Mouse (Mus musculus) hindbrain, embryonic 13.5 days (tissue): ENCODE data around the gene Plekhn1. TPM values are rescaled to one million over a fixed set of nuclear protein-coding genes. Genes with fewer than 3 reads are reported as not detected.

Experiments
- ATAC-seq: fragments of 200-750 bp; cut with Nextera tagmentation; 2 replicates; pipeline ENCODE4 v1.8.0; 2017; ENCODE audit warnings: moderate TSS enrichment; ENCODE audit not compliant: low FRiP score
- H3K27ac ChIP-seq: fragments of 300-500 bp; sonication (generic); 2 replicates; pipeline ENCODE4 v1.5.1; 2015; ENCODE audit warnings: inconsistent platforms, mild to moderate bottlenecking, moderate library complexity
- H3K27me3 ChIP-seq: fragments of 300-500 bp; sonication (generic); 2 replicates; pipeline ENCODE4 v1.6.1; 2015; ENCODE audit warnings: mild to moderate bottlenecking, inconsistent platforms
- H3K36me3 ChIP-seq: fragments of 300-500 bp; sonication (generic); 2 replicates; pipeline ENCODE4 v1.6.1; 2015; ENCODE audit warnings: mild to moderate bottlenecking, inconsistent platforms
- H3K4me1 ChIP-seq: fragments of 300-500 bp; sonication (generic); replicated peaks from 2 replicates; pipeline ENCODE4 v1.6.1; 2015; ENCODE audit warnings: inconsistent platforms
- H3K4me2 ChIP-seq: fragments of 300-500 bp; sonication (generic); 2 replicates; pipeline ENCODE4 v1.6.1; 2015; ENCODE audit warnings: inconsistent platforms, mild to moderate bottlenecking, moderate library complexity
- H3K4me3 ChIP-seq: fragments of 300-500 bp; sonication (generic); 2 replicates; pipeline ENCODE4 v1.5.1; 2015; ENCODE audit warnings: mild to moderate bottlenecking, inconsistent platforms
- H3K9ac ChIP-seq: fragments of 300-500 bp; sonication (generic); 2 replicates; pipeline ENCODE4 v1.6.1; 2015; ENCODE audit warnings: mild to moderate bottlenecking, inconsistent platforms
- H3K9me3 ChIP-seq: fragments of 300-500 bp; sonication (generic); 2 replicates; pipeline ENCODE4 v1.6.1; 2016; ENCODE audit warnings: inconsistent platforms
- WGBS: fragments of 180-500 bp; shearing (Covaris S2); methylation state at CpG from one replicate; pipeline ENCODE4 v1.1.7; 2015; 5-methylcytosine and 5-hydroxymethylcytosine counted together
- polyA plus RNA-seq: library from polyadenylated mRNA; unstranded; fragments of >200 nt; fragmentation: Nextera tagmentation; extraction: Ambion mirVana; gene quantifications from 2 replicates; pipeline ENCODE4 v1.2.1, GENCODE M21; 2015

The Plekhn1 gene
- polyA plus RNA-seq, 1 experiment from 2014 or later, result 26.6 TPM

- no peaks in the 10 kb centered on the region for H3K36me3 ChIP-seq
- under 1% methylated on average over 49 of the region's 49 CpGs for WGBS
- peak overlapping the region; percentile 81 for H3K9ac ChIP-seq
- peaks cover 16% of the 10 kb centered on the region; the same call in 1 of the 2 replicates for H3K27me3 ChIP-seq
- H3K27ac ChIP-seq, result peak overlapping the region; percentile 44
- ATAC-seq, result peak; percentile 72
- H3K4me2 ChIP-seq, result peak overlapping the region; percentile 94
- peaks cover 33% of the 10 kb centered on the region for H3K4me1 ChIP-seq
- H3K9me3 ChIP-seq, result no peaks in the 10 kb centered on the region
- peak overlapping the region; percentile 61 for H3K4me3 ChIP-seq
Measured at GRCm38 (mm10) chr4:156203413-156204131, 31.1 kb downstream of the Plekhn1 start.

DNA sequence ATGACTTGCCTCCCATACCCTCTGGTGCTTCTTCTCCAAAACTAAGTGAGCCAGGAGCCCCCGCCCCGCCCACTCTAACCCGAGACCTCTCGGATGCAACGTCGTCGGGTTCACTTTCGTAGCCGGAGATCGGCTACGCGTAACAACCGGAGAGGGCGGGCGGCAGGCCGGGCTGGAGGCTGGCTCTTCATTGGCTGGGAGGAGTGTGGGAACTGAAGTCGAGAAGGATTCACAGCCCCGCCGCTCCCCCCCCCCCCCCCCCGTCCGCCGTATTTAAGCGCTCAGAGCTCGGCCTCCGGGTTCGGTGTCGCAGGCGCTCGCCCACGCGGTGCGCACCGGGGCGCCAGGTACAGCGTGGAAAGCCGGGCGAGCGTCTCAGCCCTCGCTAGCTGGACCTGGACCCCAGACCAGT, 31.6 kb downstream of the Plekhn1 start, which contains the start of gene AW011738:
TSS of gene AW011738 (plus strand) at position 304 of the 412 bp plus-strand sequence.
- Histone ChIP-seq H3K4me1 (peaks cover 33% of the 10 kb centered on the region), H3K9me3 (no peaks in the 10 kb centered on the region), H3K9ac (peak within 1 kb of the TSS; percentile 81), H3K27ac (peak within 1 kb of the TSS; percentile 78), H3K4me2 (peak within 1 kb of the TSS; percentile 94), H3K4me3 (peak within 1 kb of the TSS; percentile 61), H3K27me3 (peaks cover 16% of the 10 kb centered on the region; the same call in 1 of the 2 replicates), H3K36me3 (no peaks in the 10 kb centered on the region)
- 0% methylated on average over 36 of the region's 39 CpGs for WGBS
- peak; percentile 75 for ATAC-seq

DNA sequence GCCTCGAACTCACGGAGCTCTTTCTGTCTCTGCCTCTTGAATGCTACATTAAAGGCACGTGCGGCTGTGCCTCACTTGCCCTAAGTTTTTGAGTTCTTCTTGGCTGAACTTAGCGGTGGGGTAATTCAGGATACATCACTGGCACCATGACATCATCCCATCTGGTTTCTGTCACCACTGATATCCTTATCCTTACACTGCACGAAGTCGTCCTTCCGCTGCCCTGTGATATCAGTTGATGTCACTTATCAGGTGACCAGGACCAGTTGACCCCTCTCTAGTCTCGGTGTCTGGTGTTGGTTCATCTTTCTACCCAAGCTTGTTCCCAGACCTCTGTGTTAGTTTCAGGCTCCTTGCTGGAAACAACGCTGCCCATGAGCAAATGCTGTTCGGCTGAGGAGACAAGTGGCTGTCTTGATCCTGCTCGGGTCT, 32.2 kb downstream of the Plekhn1 start:
- Histone ChIP-seq H3K4me2 (peak overlapping the region; percentile 94), H3K4me1 (peaks cover 33% of the 10 kb centered on the region), H3K4me3 (peak overlapping the region; percentile 61), H3K27me3 (peaks cover 16% of the 10 kb centered on the region; the same call in 1 of the 2 replicates), H3K27ac (peak overlapping the region; percentile 78), H3K9ac (peak overlapping the region; percentile 81), H3K36me3 (no peaks in the 10 kb centered on the region), H3K9me3 (no peaks in the 10 kb centered on the region)
- 44% methylated on average over 12 of the region's 12 CpGs for WGBS
- no peak for ATAC-seq

DNA sequence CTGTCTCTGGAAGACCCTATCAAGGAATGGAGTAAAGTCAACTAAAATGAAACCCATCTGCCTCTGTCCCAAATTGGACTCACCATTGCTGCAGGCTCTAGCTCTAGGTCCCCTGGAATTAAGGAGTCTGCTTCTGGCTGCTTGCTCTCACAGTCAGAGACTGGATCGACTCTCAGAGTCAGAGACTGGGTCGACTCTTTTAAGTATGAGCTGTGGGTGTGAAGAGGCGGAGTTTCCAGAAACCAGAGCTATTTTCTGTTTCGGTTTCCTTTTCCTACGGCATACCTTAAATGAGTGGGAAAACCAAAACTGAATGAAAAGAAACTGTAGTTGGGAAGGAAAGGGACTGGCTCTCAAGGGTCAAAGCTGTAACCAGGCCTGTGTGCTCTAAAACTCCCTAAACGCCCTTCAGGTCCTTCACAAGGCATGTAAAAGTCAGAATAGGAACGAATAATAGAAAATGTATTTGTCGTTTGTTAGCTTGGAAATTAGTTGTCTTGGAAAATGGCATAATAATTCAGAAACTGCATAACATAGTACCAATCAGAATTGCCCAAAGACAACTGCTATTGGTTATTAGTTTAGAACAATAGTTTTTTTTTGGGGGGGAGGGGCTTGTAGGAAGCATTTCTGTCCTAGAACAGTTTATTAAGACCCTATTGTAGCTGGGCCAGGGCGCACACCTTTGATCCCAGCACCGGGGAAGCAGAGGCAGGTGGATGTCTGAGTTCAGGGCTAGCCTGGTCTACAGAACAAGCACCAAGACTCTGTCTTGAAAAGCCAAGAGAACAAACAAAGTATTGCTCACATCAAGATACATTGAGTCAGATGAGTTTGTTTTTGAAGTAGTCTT, 33.8 kb downstream of the Plekhn1 start, which contains the start of gene Isg15:
TSS of gene Isg15 (minus strand) at position 196 of the 853 bp plus-strand sequence.
- no peak for ATAC-seq
- Histone ChIP-seq H3K27ac (no peak within 1 kb of the TSS), H3K9ac (no peak within 1 kb of the TSS), H3K36me3 (no peaks in the 10 kb centered on the region), H3K4me1 (peaks cover 41% of the 10 kb centered on the region), H3K9me3 (no peaks in the 10 kb centered on the region), H3K4me3 (no peak within 1 kb of the TSS), H3K27me3 (peaks cover 16% of the 10 kb centered on the region; the same call in 1 of the 2 replicates), H3K4me2 (no peak within 1 kb of the TSS)
- WGBS, result 68% methylated on average over 10 of the region's 10 CpGs

DNA sequence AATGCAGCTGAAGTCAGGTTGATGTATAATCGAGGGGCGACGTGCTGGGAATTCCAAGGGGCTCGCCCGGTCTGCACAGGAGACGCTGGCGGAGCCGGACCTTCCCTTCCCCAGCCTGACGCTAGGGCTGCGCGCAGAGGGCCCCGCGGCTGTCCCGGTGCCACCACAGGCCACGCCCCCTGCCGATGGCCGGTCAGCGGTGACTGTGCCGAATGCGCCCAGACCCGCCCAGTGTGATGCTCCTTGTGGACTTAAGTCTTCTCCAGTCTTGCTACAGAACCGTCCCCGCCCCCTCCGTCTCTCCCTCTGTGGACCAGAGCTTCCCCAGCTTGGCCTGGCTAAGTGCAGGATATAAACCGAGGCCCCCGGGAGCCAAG, 36.8 kb downstream of the Plekhn1 start:
- H3K4me2 ChIP-seq, result peak overlapping the region; percentile 58

DNA sequence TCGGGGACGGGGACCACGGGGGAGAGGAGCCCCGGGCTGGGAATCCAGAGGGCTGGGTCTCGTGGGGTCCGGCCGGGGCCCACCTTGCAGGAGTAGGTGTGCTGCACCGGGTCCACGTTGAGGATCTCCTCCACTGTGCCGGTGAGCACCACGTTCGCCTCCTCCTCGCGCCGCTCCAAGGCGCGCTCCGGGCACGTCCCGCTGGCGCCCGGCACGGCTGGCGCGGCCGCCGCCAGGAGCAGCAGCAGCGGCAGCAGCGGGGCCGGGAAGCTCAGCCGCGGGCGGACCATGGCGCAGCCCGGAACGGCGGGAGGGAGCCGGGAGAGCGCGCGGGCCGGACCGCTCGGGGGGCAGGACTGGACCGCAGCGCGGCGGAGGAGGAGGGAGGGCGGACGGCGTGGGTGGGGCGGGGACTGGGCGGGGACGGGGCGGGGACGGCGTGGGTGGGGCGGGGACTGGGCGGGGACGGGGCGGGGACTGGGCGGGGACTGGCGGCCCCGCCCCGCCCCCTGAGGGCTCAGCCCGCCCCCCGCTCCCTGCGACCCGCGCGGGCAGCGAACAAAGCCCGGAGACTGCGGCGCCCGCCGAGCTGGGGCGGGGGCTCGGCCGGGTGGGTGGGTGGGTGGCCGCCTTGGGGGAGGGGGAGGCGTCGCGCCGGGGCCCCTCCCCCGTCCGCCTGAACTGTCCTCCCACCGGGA, 37.4 kb downstream of the Plekhn1 start, which contains the start of gene Agrn:
TSS of gene Agrn (minus strand) at position 358 of the 698 bp plus-strand sequence.
- H3K27me3 ChIP-seq, result no peaks in the 10 kb centered on the region; the same call in 1 of the 2 replicates
- H3K4me3 ChIP-seq, result peak within 1 kb of the TSS; percentile 66
- peak within 1 kb of the TSS; percentile 97 for H3K27ac ChIP-seq
- no peaks in the 10 kb centered on the region for H3K9me3 ChIP-seq
- H3K36me3 ChIP-seq, result peaks cover 9% of the 10 kb centered on the region
- peak within 1 kb of the TSS; percentile 86 for H3K9ac ChIP-seq
- WGBS, result under 1% methylated on average over 42 of the region's 88 CpGs
- ATAC-seq, result peak; percentile 81
- peak within 1 kb of the TSS; percentile 92 for H3K4me2 ChIP-seq
- peaks cover 44% of the 10 kb centered on the region for H3K4me1 ChIP-seq

More for the DNA sequence above, 36.8 kb downstream of the Plekhn1 start:
- peak; percentile 92 for ATAC-seq
- Histone ChIP-seq H3K27ac (peak overlapping the region; percentile 97), H3K36me3 (peaks cover 5% of the 10 kb centered on the region; the same call in 1 of the 2 replicates), H3K4me3 (peak overlapping the region; percentile 66), H3K9me3 (no peaks in the 10 kb centered on the region), H3K9ac (peak overlapping the region; percentile 76), H3K27me3 (no peaks in the 10 kb centered on the region; the same call in 1 of the 2 replicates), H3K4me1 (peaks cover 44% of the 10 kb centered on the region)
- 0% methylated on average over 23 of the region's 26 CpGs for WGBS

DNA sequence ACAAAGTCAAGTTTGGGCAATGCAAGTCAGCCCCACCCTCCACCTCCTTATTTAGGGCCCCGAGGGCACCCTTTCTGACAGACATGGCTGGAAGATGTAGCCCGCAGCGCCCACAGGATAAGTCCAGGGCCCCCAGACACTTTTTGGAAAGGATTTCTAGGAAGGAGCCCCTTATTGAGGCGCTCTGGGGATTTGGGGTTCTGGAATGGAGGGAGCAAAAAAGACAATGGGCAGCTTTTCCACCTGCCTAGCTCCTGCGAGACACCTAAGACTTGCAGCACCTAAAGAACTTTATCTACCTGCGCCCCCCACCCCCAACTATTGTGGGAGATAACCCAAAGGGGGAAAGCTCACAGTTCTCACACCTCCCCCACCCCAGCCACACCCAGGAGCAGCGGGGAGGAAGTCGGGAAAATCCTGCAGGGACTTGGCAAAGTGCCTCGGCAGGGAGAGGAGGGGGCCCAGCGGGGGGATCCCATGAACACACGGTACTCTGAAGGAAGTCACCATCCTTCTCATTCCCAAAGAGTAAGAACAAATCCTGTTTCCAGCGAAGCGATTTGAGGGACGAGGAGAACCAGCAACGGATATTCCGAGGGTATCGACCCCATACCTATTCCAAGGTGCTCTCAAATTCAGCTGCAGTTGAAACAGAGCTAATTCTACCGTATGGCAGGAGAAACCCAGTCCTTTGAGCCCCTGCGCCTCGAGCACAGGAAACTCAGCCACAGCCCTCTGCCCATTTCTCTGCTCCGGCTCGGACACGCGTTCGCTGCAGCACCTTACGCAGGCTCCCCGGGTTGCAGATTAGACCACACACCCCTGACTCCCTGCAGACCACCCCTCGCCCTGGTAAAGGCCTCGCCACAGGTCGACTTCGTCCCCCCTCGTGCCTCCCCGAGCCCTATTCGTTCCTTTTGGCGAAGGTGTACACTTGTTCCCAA, 38.5 kb downstream of the Plekhn1 start:
- Histone ChIP-seq H3K27me3 (no peaks in the 10 kb centered on the region), H3K27ac (peak overlapping the region; percentile 81), H3K4me3 (peak overlapping the region; percentile 66), H3K9me3 (no peaks in the 10 kb centered on the region), H3K9ac (peak overlapping the region; percentile 86), H3K4me2 (peak overlapping the region; percentile 92), H3K4me1 (peaks cover 54% of the 10 kb centered on the region), H3K36me3 (peaks cover 18% of the 10 kb centered on the region)
- WGBS, result 3% methylated on average over 35 of the region's 35 CpGs
- peak; percentile 18; the same call in 1 of the 2 replicates for ATAC-seq

- 21% methylated on average over 6 of the region's 6 CpGs for WGBS
- no peak for ATAC-seq
- Histone ChIP-seq H3K27me3 (no peaks in the 10 kb centered on the region), H3K27ac (no peak overlapping the region), H3K4me2 (peak overlapping the region; percentile 92), H3K36me3 (peaks cover 26% of the 10 kb centered on the region), H3K4me3 (peak overlapping the region; percentile 66; the same call in 1 of the 2 replicates), H3K9ac (peak overlapping the region; percentile 86), H3K4me1 (peaks cover 73% of the 10 kb centered on the region), H3K9me3 (no peaks in the 10 kb centered on the region)
Measured at GRCm38 (mm10) chr4:156194346-156194745, 40.3 kb downstream of the Plekhn1 start.

DNA sequence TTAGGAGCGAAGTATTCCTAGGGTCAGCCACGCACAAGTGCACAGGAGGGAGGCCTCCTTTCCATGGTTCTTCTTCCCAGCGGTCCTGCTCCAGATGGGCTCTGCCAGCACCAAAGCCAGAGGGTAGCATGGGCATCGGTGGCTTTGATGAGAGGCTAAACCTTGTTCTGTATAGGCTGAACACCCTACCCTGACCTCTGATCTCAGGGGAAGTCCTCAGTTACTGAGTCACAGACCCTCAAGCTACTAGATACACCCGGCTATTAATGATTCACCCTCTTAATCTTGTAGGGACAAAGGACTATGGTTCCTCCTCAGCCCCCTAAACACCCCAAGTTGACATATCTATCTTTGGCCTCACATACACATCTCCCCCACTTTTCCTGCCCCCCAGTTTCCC, 40.8 kb downstream of the Plekhn1 start:
- no peaks in the 10 kb centered on the region for H3K9me3 ChIP-seq
- H3K4me1 ChIP-seq, result peaks cover 77% of the 10 kb centered on the region
- ATAC-seq, result no peak
- H3K36me3 ChIP-seq, result peaks cover 26% of the 10 kb centered on the region
- 59% methylated on average over 5 of the region's 5 CpGs for WGBS
- H3K9ac ChIP-seq, result peak overlapping the region; percentile 86
- no peak overlapping the region for H3K27ac ChIP-seq
- H3K27me3 ChIP-seq, result no peaks in the 10 kb centered on the region
- H3K4me3 ChIP-seq, result peak overlapping the region; percentile 66; the same call in 1 of the 2 replicates
- peak overlapping the region; percentile 92 for H3K4me2 ChIP-seq

- H3K4me1 ChIP-seq, result peaks cover 84% of the 10 kb centered on the region
- H3K36me3 ChIP-seq, result peaks cover 26% of the 10 kb centered on the region
- no peaks in the 10 kb centered on the region for H3K9me3 ChIP-seq
- peak overlapping the region; percentile 86; the same call in 1 of the 2 replicates for H3K9ac ChIP-seq
- H3K4me3 ChIP-seq, result no peak overlapping the region
- H3K27ac ChIP-seq, result peak overlapping the region; percentile 8
- H3K4me2 ChIP-seq, result peak overlapping the region; percentile 92; the same call in 1 of the 2 replicates
- WGBS, result 21% methylated on average over 2 of the region's 2 CpGs
- no peaks in the 10 kb centered on the region for H3K27me3 ChIP-seq
- ATAC-seq, result no peak
Measured at GRCm38 (mm10) chr4:156193200-156193590, 41.5 kb downstream of the Plekhn1 start.
